Mouse (Mus musculus) lung, postnatal 0 days (tissue): Measurements from ENCODE around the gene Kynu.

ENCODE experiments used
- CTCF ChIP-seq: IDR thresholded peaks from 2 replicates; pipeline ENCODE4 v1.5.1; 2016; ENCODE audit warnings: antibody characterized with exemption, mild to moderate bottlenecking
- EP300 ChIP-seq: IDR thresholded peaks from 2 replicates; pipeline ENCODE4 v1.6.1; 2016; ENCODE audit warnings: antibody characterized with exemption, mild to moderate bottlenecking, control low read depth

- TF ChIP-seq CTCF: no peak
- no peak for TF ChIP-seq EP300
Observed at GRCm38 (mm10) chr2:43542615-43543014, 12.5 kb upstream of the Kynu start.
